Mouse (Mus musculus): ENCODE measurements at regions not wholly inside any gene's neighbourhood (a gene's known extent, or its start where the extent isn't known, plus 50 kb on each side); places are given as distances from the start of the nearest gene placed in this dataset.
A peak's percentile ranks its signal among the peaks of the same experiment; 100 is the strongest.

DNA sequence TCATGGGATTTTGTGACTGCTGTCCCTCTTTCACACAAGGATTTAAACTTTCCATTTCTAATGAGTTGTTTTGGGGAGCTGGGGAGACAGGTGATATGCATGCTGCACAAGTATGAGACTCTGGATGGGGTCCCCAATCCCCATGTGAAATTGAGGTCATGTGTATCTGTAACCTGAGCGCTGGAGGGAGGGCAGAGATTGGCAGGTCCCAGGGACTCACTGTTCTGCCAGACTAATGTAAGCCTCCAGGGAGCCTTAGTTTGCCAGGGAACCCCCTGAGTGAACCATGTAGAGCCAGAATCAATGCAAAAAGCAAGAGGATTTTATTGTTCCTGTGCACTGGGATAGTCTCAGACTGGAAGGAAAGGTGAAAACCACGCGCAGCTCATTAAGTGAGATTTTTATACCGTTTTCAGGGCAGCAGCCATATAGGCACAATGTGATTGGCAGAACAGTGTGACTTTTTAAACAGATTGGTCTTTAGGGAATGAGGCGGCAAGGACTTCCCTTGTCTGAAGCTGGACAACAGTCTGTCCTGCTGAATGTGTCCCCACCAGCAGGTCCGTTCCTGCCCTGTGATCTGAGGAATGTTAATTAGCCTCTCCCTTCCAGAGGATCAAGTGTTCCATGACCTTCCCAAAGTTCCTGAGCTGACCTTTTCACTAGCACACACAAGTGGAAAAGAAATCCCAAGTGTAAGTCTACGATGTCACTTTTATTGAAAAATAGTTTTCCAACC lies 59.9 kb upstream of the Oxgr1 start:
- no peak for DNase-seq

DNA sequence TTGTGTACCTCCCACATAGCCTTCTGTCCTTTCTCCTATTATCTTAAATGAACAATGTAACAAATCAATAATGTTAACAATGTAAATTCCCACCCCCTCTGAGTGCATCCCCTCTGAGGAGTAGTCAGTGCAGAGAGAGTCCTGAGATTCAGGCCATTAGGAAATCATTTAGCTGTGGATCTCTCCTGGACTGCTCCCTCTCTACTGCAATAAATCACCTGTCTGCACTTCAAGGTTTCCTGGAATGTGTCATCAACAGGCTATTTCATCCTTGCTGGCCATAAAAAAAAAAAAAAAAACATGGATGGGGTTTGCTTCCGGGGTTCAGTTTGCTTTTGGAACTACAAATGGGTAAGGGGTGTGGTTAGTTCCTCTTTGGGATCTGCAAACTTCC lies 60.5 kb upstream of the Oxgr1 start:
- DNase-seq, result peak; percentile 30

DNA sequence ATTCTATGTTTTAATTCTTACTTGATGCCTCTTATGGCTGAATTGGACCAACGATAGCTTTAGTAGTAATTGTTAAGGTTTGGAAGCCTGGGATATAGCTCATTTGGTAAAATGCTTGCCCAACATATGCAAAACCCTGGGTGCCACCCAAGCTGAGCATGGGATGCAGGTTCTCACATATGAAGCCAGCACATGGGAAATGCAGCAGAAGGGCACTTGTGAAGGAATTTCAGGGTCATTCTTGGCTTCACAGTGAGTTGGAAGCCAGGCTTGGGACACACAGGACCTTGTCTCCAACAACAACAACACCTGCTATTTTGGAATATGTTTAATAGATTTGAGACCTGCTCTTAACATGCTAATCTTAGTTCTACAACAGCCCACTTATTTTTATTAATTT lies 67.6 kb upstream of the Oxgr1 start:
- DNase-seq, result no peak

DNA sequence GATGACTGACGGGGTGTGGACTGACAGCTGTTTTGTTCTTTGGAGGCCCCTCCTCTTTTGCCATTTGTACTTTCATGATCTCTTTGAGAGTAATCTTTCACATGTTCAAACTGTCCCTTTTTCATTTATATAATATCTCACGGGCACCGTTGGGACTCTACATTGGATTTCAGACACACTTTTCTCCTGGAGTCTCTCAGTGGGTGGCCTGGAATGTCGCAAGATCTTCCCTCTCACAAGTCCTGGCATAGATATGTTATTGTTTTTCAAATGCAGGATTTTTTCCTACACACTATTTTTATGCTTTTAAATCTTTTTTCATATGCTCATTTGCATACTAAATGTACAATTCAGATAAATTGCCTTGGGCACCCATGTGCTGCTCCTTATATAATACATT lies 71.1 kb upstream of the Oxgr1 start:
- DNase-seq, result no peak

DNA sequence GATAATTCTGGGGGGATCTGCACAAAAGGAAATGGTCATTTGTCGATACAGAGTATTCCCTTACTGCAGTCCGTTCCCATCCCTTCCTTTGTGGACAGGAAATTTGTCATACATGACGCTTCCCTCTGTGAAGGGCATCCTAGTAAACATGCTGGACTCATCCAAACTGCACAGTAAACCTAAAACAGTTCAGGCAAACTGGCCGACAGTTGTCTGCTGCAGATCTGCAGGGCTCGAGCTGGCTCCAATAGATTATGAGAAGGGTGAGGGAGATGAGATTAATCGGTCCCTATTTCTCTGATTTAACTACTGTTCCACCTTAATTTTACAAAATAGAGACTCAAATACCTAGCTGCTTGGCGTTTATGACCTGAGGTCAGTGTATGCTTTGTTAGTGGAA lies 76.3 kb upstream of the Oxgr1 start:
- DNase-seq, result no peak

DNA sequence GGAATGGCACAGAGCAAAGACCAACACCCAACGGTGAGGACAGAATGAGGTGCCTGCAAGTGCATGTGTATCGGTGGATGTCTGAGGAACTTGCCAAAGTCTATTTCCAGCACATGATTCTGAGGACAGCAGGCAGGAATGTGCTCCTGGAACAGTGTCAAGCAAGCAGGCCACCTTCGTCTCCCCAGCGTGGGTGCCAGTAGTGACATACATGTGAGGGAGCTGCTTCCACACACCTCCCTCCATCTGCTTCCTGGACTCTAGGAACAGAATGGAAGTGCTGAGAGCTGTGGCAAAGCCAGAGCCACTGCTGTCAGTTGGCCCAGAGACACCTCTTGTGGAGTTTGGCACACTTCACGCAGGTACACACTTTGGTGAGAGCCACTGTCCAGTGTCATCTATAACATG lies 76.9 kb upstream of the Oxgr1 start:
- no peak for DNase-seq

DNA sequence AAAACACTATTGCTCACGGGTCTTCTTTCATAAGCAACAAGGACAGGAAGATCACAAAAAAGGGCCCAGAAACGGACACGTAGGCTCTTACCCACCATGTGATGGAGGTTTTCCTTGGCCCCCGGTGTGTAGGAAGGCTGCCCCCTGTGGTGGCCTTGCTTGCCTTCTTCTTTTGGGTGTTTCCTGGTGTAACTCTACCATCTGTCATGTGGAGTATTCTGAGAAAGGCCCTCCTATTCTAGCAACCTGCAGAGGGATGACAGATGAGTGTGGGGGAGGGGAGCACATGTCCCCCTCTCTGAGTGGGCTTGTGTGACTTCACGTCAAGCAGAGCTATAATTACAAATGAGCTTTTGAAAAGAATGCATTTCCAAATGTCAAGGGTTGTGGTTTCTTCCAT lies 77.3 kb upstream of the Oxgr1 start:
- DNase-seq, result no peak

DNA sequence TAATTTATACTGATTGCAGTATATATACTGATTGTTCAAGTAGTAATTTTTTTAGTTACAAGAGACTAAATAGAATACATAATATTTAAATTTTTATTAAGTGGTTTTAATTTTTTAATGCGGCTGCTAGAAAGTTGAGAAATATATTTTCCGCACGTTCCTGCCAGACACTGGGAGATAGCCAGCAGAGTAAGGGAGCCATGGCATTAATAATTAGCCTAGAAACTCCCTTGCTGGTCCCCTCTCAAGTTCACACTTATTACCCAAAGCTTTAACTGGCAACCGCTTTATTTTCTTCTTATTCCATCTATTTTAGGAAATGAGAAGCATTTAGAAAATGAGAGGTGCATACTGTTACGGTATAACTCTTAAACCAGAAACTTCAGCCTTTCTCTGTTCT lies 78.0 kb upstream of the Oxgr1 start:
- no peak for DNase-seq

DNA sequence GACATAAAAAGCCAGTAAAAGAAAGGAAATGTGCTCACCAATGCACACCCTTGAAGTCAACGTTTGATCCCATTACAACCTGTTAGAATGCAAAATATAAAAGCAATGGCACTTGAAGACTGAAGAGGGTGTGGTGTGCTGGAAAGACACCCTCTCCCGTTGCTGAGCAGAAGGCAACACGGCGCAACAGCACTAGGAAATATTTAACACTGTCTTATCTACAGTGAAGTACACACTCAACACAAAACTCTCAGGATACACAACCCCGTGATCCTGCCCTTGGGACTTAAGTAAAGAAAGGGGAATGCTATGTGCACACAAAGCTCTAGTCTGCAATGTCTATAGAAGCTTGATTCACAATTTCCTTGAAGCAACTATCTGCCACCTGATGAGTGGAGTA lies 83.1 kb upstream of the Oxgr1 start:
- no peak for DNase-seq

DNA sequence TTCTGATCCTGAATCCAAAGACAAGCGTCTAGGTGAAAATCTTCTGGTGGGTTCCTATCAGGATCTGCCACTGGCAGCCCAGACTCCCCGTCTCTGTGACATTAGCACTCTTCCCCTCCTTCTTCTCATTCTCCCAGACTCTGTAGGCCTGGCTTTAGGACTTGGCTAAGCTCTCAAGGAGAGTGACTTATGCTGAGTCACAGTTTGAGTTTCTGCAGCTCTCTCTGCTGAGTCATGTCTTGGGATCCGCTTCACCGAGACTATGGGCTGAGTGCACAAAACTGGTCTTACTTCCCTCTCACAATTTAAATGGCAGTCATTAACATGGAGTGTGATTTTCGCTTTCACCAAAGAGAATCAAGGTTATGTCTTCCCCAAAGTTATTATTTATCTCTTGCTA lies 85.2 kb upstream of the Oxgr1 start:
- peak; percentile 29 for DNase-seq

DNA sequence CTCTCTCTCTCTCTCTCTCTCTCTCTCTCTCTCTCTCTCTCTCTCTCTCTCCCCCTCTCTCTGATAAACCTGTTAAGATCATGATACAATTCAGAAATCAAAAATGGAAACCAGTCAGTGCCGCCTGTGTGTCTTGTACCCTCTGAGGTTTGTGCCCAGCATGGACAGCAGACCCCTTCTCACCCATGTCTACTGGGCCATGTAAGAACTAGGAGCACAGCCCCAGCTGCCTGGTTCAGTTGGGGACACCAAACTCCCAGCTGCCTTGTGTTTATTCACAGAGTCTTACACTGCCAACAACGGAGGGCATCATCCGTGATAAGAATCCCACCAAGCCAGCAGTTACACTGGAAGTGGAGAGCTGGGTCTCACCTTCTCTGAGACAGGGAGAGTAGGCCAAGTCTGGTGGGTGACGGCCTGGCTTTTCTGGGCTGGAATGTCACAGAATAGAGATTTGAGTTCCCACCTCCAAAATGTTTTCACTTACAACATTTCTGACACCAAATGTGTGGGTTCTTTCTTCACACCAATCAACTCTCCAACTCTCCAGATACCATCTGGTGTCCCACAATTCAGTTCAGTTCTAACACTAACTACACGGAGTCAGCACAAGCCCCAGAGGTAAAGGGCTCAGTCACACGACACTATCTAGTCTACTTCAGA lies 92.2 kb upstream of the Oxgr1 start:
- no peak for DNase-seq

DNA sequence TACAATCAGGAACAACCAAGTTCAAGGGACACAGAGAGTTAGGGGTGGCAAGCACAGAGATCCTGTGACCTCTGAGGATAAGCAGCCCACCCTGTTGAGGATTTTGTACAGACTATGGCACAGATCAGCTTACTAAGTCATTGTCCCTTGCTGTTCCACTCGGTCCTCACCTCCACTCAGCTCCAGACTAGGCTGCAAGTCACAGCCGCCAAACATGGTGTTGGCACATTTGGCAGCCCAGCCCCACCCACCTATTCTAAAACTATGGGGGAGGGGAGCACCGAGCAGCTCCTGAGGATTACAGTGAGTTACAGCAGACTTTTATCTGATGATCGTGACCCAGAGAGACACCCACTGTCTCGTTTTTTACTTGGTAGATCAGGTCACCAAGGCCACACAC lies 93.0 kb upstream of the Oxgr1 start:
- DNase-seq, result no peak

DNA sequence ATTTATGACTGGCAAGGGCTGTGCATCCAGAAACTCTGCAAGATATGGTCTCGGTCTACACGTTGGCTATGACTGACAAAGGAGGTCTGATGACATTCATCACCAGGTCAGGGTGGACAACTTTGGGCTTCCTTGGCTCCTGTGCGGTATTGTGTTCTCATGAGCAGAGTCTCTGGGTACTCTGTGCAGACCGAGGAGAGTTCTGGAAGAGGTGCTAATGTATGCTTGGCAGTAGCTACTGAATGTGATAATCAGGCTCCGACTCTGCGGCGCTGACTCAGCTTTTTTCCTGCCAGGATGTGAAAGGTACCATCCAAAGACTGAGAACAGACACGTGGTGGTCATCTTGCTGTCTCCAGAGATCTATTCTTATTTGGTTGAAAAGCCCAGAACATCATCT lies 94.5 kb upstream of the Oxgr1 start:
- no peak for DNase-seq

DNA sequence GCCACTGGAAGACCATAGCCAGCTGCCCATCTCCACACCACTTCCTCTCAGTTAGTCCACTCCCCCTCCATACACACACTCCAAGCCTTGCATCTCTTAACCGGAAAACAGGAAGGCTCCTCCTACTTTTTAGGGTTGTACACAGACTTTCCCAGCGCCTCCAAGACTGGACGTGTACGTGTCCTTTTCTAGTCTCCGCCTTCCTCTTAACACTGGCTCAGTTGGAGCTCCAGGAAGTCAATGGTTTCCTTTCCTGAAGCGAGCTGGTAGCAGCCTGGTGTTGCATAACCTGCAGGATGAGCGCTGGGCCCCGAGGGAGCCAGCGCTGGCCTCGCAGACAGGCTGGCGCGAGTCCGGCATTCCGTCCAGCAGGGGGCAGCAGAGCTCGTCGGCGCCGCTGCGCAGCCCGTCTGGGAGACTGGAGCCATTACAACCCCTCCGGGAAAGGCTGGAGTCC lies 95.5 kb upstream of the Oxgr1 start:
- DNase-seq, result peak; percentile 87

DNA sequence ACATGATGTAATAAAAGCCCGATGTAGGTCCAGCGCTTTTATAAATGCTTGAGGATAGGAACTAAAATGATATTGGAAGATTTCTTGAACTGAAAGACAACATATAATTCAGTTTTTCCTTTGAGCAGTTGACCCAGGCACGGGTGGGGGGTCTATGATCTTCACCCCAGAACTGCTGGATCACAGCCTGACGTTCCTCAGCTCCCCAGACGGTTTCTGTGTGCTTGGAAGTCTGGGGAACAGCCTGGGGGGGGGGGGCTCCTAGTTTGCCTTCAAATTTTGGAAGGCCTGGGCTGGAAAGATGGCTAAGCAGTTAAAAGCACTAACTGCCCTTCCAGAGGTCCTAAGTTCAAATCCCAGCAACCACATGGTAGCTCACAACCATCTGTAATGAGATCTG lies 96.3 kb upstream of the Oxgr1 start:
- DNase-seq, result no peak

DNA sequence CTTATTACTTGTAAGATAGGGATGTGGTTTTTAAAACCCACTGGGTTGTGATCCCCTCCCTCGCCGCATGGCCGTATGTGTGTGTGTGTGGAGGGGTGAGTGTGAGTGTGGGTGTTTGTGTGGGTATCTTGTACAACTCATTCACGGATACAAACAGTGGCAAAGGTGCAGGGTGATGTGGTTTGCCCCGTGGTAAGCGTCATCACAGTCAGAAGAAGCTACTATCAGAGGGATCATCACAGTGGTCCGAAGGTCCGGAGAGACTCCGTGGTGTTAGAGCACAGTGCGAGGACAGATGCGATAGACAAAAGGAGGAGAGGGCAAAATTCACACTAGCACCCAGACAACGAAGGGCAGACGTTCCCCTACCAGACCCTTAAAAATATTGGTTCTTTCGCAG lies 97.0 kb upstream of the Oxgr1 start:
- DNase-seq, result no peak

DNA sequence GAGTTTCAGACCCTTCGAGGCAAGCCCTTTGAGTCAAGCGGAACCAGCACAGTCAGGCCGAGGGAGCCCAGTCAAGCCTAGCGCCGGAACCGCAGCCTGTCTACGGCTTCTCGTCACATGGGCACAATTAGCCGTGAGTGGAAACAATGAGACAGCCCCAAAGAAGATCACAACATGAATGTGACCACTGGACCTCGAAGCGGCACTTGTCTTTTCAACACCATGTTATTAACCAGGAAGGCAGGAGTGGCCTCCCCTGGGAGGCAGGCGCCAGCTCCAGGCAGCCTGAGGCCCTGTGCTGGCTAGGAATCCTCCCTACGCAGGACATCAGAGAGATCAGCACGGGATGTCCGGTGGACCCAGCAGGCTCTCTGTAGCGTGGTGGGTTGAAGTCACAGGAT lies 97.4 kb upstream of the Oxgr1 start:
- no peak for DNase-seq

DNA sequence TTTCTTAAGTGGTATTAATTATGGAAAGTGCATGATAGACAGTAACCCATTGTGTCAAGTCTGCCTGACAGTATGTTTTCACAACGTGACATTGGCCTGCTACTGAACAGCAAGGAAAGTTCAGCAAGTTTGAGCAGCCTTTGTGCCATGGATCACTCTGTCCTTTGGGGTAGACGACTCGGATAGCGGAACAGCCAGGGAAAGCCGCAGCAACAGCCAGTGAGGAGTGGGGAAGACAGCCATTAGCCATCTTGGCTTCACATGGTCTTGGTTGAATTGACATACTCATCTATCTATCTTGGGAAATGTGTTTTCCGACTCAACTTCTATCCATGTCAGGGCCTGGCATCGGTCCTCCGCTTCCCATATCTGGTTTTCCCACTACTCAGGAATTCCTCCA lies 98.0 kb upstream of the Oxgr1 start:
- no peak for DNase-seq

DNA sequence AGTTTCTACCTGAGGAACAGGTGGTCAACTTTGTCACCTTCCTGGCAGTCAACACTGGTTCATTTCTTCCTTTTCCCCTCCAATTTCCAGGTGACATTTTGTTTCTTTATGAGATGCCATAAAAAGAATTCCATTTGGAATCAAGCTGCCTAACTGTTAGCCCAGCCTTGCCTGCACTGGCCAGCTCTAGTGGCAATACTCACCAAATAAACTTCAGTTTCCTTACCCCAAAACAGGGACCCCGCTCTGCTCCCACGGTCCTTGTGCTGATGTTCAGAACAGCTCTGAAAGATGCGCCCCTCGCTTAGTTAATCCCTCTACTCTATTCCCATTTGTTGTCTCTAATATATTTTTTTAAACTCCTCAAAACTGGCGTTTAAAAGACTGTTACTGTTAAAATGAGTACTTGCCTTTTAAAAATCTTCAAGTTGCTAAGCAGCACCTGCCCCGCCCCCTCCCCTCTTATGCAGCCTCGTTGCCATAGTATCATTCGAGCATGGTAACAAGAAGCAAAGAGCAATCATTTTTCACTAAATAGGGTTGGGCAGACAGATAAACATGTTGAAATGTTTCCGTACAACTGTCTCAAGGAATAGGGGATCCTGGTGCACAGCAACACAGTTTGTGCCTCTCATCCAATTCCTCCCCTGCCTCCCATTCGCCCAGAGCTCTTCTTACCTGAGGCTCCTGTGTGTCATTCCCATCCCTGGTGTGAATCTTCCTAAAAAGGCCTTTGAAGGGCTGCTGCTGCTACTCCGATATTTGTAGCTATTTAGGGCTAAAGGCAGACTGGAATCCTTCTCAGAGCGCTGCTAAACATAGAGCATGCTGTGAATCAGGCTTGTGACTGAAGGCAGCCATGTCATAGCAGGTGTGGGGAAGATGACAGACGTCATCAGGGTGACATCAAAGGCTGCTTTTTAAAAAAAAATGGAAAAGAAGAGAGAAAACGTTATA lies 98.8 kb upstream of the Oxgr1 start:
- DNase-seq, result no peak

DNA sequence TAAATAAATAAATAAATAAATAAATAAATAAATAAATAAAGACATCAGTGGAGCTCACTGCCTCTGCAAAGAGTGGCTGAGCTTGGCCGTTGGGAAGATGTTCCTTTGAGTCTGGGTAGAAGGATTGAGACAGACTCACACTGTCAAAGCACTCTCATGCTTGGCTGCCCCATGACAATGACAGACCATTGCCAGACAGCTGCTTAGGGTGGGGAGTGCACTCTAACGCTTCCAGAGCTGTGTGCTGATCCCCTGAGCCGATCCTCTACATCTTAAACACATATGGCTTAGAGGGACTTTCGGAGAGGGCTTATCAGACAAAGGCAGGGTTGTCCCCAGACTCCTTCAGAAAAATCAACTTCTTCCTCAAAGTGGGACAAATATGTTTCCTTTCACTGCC lies 100.0 kb upstream of the Oxgr1 start:
- no peak for DNase-seq

DNA sequence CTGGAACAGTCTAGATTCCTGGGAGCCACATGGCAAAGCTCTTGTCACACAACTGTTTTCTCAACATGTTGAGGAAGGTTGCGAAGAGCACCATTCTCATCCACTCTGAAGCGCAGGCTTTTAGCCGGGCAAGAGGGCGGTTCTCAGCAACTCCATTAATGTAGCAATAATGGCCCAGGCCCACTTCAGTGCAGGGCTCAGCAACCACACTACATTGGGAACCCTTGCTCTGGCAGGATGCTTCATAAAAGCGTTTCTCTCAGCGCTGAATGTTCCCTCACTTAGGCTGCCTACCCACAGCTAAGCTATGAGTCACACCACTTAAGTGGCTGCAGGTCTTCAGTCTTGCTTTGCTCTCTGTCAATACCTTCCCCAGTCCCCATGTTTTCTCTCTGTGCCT lies 102.2 kb upstream of the Oxgr1 start:
- DNase-seq, result no peak

DNA sequence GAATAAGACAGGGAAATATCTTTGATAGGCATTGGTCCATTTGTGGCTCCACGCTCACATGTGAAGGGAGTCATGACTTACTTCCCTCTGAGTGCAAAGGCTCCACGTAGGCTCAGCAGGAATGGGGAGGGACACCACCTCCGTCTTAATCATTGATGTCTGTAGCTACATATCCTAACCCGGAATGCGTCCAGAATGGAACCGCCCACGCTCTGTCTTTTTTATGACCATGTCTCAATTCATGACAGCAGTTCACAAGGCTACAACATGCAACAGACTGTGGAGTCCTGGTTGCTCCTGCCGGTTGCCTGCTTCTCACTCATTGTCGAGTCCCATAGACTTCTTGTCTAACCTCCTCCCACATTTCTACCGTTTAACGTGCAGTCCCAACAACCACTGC lies 104.1 kb upstream of the Oxgr1 start:
- no peak for DNase-seq
